Mouse (Mus musculus) CH12.LX (cell line): Measurements from ENCODE around the gene Tmem158.

Experiments used
- HCFC1 ChIP-seq: IDR thresholded peaks from 2 replicates; pipeline ENCODE4 v1.6.1; 2012; ENCODE audit warnings: low read depth, mild to moderate bottlenecking, inconsistent platforms, low read length, improper control_type of control experiment
- JUN ChIP-seq: IDR thresholded peaks from 2 replicates; pipeline ENCODE4 v1.6.1; 2011; ENCODE audit warnings: low read depth, mild to moderate bottlenecking, low read length, improper control_type of control experiment, moderate library complexity; ENCODE audit not compliant: insufficient read depth
- POLR2A ChIP-seq: IDR thresholded peaks from 2 replicates; pipeline ENCODE4 v1.6.1; 2011; ENCODE audit warnings: low read depth, mild to moderate bottlenecking, improper control_type of control experiment, low read length
- POLR2AphosphoS2 ChIP-seq: IDR thresholded peaks from 2 replicates; pipeline ENCODE4 v1.6.1; 2011; ENCODE audit warnings: low read depth, low read length, improper control_type of control experiment
- TBP ChIP-seq: conservative IDR thresholded peaks from 2 replicates; pipeline ENCODE4 v1.6.1; 2011; ENCODE audit warnings: low read depth, low read length, improper control_type of control experiment
- UBTF ChIP-seq: IDR thresholded peaks from 2 replicates; pipeline ENCODE4 v1.6.1; 2012; ENCODE audit warnings: low read depth, mild to moderate bottlenecking, inconsistent platforms, low read length, improper control_type of control experiment, moderate library complexity

DNA sequence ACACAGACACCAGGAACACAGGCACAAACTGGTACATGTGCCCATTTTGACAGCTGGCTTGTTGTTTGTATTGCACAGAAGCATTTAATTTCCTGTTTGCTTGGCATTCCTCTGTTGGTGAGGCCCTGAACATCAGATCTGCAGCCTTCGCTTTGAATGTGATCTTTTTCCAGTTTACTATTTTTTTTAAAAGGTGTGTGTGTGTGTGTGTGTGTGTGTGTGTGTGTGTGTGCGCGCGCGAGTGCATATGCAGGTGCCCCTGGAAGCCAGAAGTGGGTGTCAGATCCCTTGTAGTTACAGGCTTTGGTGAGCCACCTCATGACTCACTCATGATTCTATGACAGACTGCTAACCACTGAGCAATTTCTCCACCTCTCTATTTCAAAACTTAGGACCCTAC is 20.3 kb downstream of the Tmem158 start:
- TF ChIP-seq POLR2A (no peak), JUN (no peak), UBTF (no peak), HCFC1 (no peak), POLR2AphosphoS2 (no peak), TBP (no peak)
